Mouse (Mus musculus) G1E (cell line): ENCODE measurements around the gene Pdzrn4. TPM values are rescaled to one million over a fixed set of nuclear protein-coding genes. Genes with fewer than 3 reads are reported as not detected.

Experiments
- ATAC-seq: 2 replicates; pipeline ENCODE4 v1.8.0; 2016; ENCODE audit warnings: mild to moderate bottlenecking; ENCODE audit not compliant: insufficient number of reproducible peaks, poor library complexity, low FRiP score, severe bottlenecking; ENCODE audit errors: extremely low read depth
- DNase-seq: peaks from one replicate; pipeline ENCODE4 v3.0.0; 2012; ENCODE audit warnings: low spot score
- H3K27me3 ChIP-seq: 2 replicates; pipeline ENCODE4 v1.6.1; 2012; ENCODE audit warnings: mild to moderate bottlenecking, low read length, inconsistent platforms; ENCODE audit not compliant: insufficient read depth
- H3K36me3 ChIP-seq: replicated peaks from 2 replicates; pipeline ENCODE3; 2012; ENCODE audit warnings: mild to moderate bottlenecking, inconsistent platforms
- H3K4me1 ChIP-seq: 2 replicates; pipeline ENCODE4 v1.6.1; 2012; ENCODE audit warnings: low read depth, low read length, inconsistent platforms, mixed read lengths; ENCODE audit not compliant: insufficient read depth
- H3K4me3 ChIP-seq: 2 replicates; pipeline ENCODE4 v1.5.1; 2012; ENCODE audit warnings: low read depth, mild to moderate bottlenecking, inconsistent platforms, low read length, moderate library complexity, mixed read lengths
- H3K9me3 ChIP-seq: replicated peaks from 2 replicates; pipeline ENCODE4 v1.6.1; 2012; ENCODE audit warnings: inconsistent platforms
- CTCF ChIP-seq: IDR thresholded peaks from 2 replicates; pipeline ENCODE4 v1.5.1; 2012; ENCODE audit warnings: low read depth, low read length, inconsistent platforms, mixed read lengths
- GATA1 ChIP-seq: IDR thresholded peaks from 2 replicates; pipeline ENCODE4 v1.6.1; 2012; ENCODE audit warnings: borderline replicate concordance, low read length, inconsistent platforms, mixed read lengths
- GATA2 ChIP-seq: IDR thresholded peaks from 2 replicates; pipeline ENCODE4 v1.6.1; 2012; ENCODE audit warnings: low read depth, low read length, inconsistent platforms, borderline replicate concordance
- POLR2AphosphoS5 ChIP-seq: IDR thresholded peaks from 2 replicates; pipeline ENCODE4 v1.6.1; 2012; ENCODE audit warnings: low read depth, low read length, inconsistent platforms; ENCODE audit not compliant: insufficient replicate concordance
- TAL1 ChIP-seq: conservative IDR thresholded peaks from 2 replicates; pipeline ENCODE4 v1.6.1; 2012; ENCODE audit warnings: low read depth, low read length, inconsistent platforms, mixed read lengths
- polyA plus RNA-seq: library from polyadenylated mRNA; stranded (reverse); fragments of >175 nt; gene quantifications from 2 replicates; pipeline ENCODE4 v1.2.3, GENCODE M21; 2012
- total RNA-seq, 2 experiments: library from RNA; stranded (forward) in 1 of 2; stranded (reverse) in 1 of 2; fragments of 200-1000 nt in 1 of 2; fragments of >200 nt in 1 of 2; fragmentation: Nextera tagmentation in 1 of 2; gene quantifications; 2 replicates each; pipeline ENCODE4 v1.2.3; 2014 to 2017

The Pdzrn4 gene
- total and polyA plus RNA-seq, 3 experiments = 0.05 TPM; not detected in 2

DNA sequence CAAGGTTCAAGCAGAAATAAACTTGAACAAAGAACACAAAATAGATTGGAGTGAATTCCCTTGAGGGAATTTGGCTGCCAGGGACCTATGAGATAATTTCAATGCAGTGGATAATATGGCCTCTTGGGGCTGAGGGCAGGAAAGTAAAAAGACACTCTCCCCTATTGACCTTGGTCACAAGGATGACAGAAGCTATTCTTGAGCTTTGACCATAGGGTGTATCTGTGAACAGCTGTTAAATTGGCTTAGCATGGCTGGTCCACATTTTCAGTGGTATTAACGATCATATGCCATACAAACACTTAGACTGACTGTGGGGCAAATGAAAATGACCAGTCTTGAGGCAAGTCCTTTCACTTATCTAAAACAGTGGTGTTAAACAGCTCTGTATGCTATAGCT, 215.7 kb downstream of the Pdzrn4 start:
- H3K4me1 ChIP-seq = no peaks in the 10 kb centered on the region
- H3K4me3 ChIP-seq = no peak overlapping the region
- no peaks in the 10 kb centered on the region for H3K36me3 ChIP-seq
- no peaks in the 10 kb centered on the region for H3K27me3 ChIP-seq
- no peak for DNase-seq
- ATAC-seq = no peak
- TF ChIP-seq GATA1 (no peak), TAL1 (no peak), GATA2 (no peak), CTCF (no peak), POLR2AphosphoS5 (no peak)
- H3K9me3 ChIP-seq = peaks cover 25% of the 10 kb centered on the region

DNA sequence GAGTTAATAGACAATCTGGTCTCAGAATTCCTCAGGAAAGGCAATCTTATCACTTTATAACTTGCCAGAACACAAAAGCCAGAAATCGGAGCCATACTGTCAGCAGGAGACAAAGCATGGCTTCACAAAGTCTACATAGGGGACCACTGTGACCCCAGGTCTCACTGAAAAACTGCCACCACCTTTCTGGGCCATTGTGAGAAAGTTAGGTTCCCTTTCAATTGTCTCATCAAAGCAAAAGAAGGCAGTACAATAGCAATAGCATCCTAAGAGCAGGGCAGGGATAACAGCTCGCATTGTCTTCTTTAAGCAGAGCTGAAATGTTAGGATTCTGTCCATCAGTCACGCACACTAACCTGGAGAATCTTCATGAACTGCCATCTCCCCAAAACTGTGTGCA, 216.5 kb downstream of the Pdzrn4 start:
- Histone ChIP-seq H3K4me3 (no peak overlapping the region), H3K4me1 (no peaks in the 10 kb centered on the region), H3K36me3 (no peaks in the 10 kb centered on the region), H3K27me3 (no peaks in the 10 kb centered on the region), H3K9me3 (peaks cover 22% of the 10 kb centered on the region)
- ATAC-seq = no peak
- no peak for DNase-seq
- no peak for TF ChIP-seq GATA2
- no peak for TF ChIP-seq GATA1
- no peak for TF ChIP-seq CTCF
- no peak for TF ChIP-seq TAL1
- no peak for TF ChIP-seq POLR2AphosphoS5

- Histone ChIP-seq H3K36me3 (no peaks in the 10 kb centered on the region), H3K4me3 (no peak overlapping the region), H3K9me3 (peaks cover 30% of the 10 kb centered on the region), H3K27me3 (no peaks in the 10 kb centered on the region), H3K4me1 (no peaks in the 10 kb centered on the region)
- ATAC-seq (no peak), DNase-seq (no peak)
- TF ChIP-seq POLR2AphosphoS5 = no peak
- no peak for TF ChIP-seq GATA2
- no peak for TF ChIP-seq TAL1
- no peak for TF ChIP-seq CTCF
- no peak for TF ChIP-seq GATA1
Measured at GRCm38 (mm10) chr15:92621731-92622234, 225.1 kb downstream of the Pdzrn4 start.

DNA sequence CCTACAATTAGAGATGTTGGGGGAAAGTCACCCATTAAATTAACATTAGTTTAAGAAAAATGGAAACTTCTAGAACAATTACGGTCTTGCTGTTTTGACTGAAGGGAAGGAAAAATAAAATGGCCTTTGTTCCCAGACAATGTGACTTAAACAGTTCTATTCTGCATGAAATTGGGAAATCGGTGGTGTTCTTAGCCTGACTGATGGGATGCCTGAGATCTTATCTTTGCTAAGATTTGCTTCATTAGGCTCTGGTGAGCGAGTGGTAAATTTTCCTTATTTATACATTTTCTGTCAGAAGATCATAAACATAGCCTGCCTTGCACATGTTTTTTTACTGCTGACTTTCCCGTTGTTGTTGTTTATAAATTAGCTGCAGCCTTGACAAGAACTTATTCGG, 225.6 kb downstream of the Pdzrn4 start:
- no peak for TF ChIP-seq GATA2
- no peak for TF ChIP-seq CTCF
- no peak for TF ChIP-seq POLR2AphosphoS5
- TF ChIP-seq TAL1 = no peak
- TF ChIP-seq GATA1 = no peak
- H3K4me1 ChIP-seq = no peaks in the 10 kb centered on the region
- no peak overlapping the region for H3K4me3 ChIP-seq
- ATAC-seq = no peak
- no peaks in the 10 kb centered on the region for H3K27me3 ChIP-seq
- H3K36me3 ChIP-seq = no peaks in the 10 kb centered on the region
- peaks cover 30% of the 10 kb centered on the region for H3K9me3 ChIP-seq
- DNase-seq = no peak

GRCm38 (mm10) chr15:92629172-92629571, 232.5 kb downstream of the Pdzrn4 start:
- TF ChIP-seq GATA2 (no peak), TAL1 (no peak), CTCF (no peak)

GRCm38 (mm10) chr15:92634044-92634610, 237.4 kb downstream of the Pdzrn4 start:
- no peaks in the 10 kb centered on the region for H3K4me1 ChIP-seq
- DNase-seq (no peak), ATAC-seq (no peak)
- TF ChIP-seq CTCF = no peak
- no peak for TF ChIP-seq POLR2AphosphoS5
- TF ChIP-seq GATA1 = no peak
- no peak for TF ChIP-seq GATA2
- no peak for TF ChIP-seq TAL1
- no peaks in the 10 kb centered on the region for H3K27me3 ChIP-seq
- H3K36me3 ChIP-seq = no peaks in the 10 kb centered on the region
- peaks cover 43% of the 10 kb centered on the region for H3K9me3 ChIP-seq
- H3K4me3 ChIP-seq = no peak overlapping the region

More at GRCm38 (mm10) chr15:92629172-92629571, 232.5 kb downstream of the Pdzrn4 start:
- ATAC-seq (no peak), DNase-seq (no peak)
- no peaks in the 10 kb centered on the region for H3K4me1 ChIP-seq
- no peaks in the 10 kb centered on the region for H3K36me3 ChIP-seq
- H3K27me3 ChIP-seq = no peaks in the 10 kb centered on the region
- no peak overlapping the region for H3K4me3 ChIP-seq
- H3K9me3 ChIP-seq = peaks cover 32% of the 10 kb centered on the region
